Mouse (Mus musculus) midbrain, embryonic 11.5 days (tissue): ENCODE data around the gene 4930402F06Rik. TPM values are rescaled to one million over a fixed set of nuclear protein-coding genes. Genes with fewer than 3 reads are reported as not detected.
A peak's percentile ranks its signal among the peaks of the same experiment; 100 is the strongest.

Experiments
- ATAC-seq: fragments of 200-750 bp; cut with Nextera tagmentation; 2 replicates; pipeline ENCODE4 v1.8.0; 2017; ENCODE audit warnings: moderate TSS enrichment, moderate library complexity; ENCODE audit not compliant: low FRiP score
- DNase-seq: peaks from one replicate; pipeline ENCODE4 v3.0.0; 2015; ENCODE audit warnings: low spot score; ENCODE audit errors: missing footprints
- H3K27ac ChIP-seq: fragments of 300-500 bp; sonication (generic); 2 replicates; pipeline ENCODE4 v1.5.1; 2014; ENCODE audit warnings: low read depth, low read length
- H3K27me3 ChIP-seq: fragments of 300-500 bp; sonication (generic); 2 replicates; pipeline ENCODE4 v1.6.1; 2014; ENCODE audit warnings: mild to moderate bottlenecking, low read length, moderate library complexity, mixed read lengths; ENCODE audit not compliant: control insufficient read depth, insufficient read depth
- H3K36me3 ChIP-seq: fragments of 300-500 bp; sonication (generic); 2 replicates; pipeline ENCODE4 v1.6.1; 2014; ENCODE audit warnings: mild to moderate bottlenecking, low read length, moderate library complexity, mixed read lengths; ENCODE audit not compliant: control insufficient read depth, insufficient read depth
- H3K4me1 ChIP-seq: fragments of 300-500 bp; sonication (generic); 2 replicates; pipeline ENCODE4 v1.6.1; 2014; ENCODE audit warnings: low read length; ENCODE audit not compliant: control insufficient read depth, insufficient read depth
- H3K4me2 ChIP-seq: fragments of 300-500 bp; sonication (generic); 2 replicates; pipeline ENCODE4 v1.6.1; 2014; ENCODE audit warnings: mild to moderate bottlenecking, moderate library complexity
- H3K4me3 ChIP-seq: fragments of 300-500 bp; sonication (generic); 2 replicates; pipeline ENCODE4 v1.5.1; 2014; ENCODE audit warnings: low read depth, low read length
- H3K9ac ChIP-seq: fragments of 300-500 bp; sonication (generic); 2 replicates; pipeline ENCODE4 v1.6.1; 2014; ENCODE audit warnings: low read length
- H3K9me3 ChIP-seq: fragments of 300-500 bp; sonication (generic); 2 replicates; pipeline ENCODE4 v1.6.1; 2016; ENCODE audit warnings: low read length; ENCODE audit not compliant: control insufficient read depth
- WGBS: fragments of 180-500 bp; shearing (Covaris S2); extraction: QIAGEN DNeasy Blood & Tissue Kit; methylation state at CpG from one replicate; pipeline ENCODE4 v1.1.7; 2014; 5-methylcytosine and 5-hydroxymethylcytosine counted together
- polyA plus RNA-seq: library from polyadenylated mRNA; unstranded; fragments of >200 nt; fragmentation: Nextera tagmentation; extraction: Ambion mirVana; gene quantifications from 2 replicates; pipeline ENCODE4 v1.2.1, GENCODE M21; 2014

4930402F06Rik gene
- polyA plus RNA-seq, 1 experiment from 2014 or later: not detected

- H3K9ac ChIP-seq: peak overlapping the region; percentile 60
- 51% methylated on average over 10 of the region's 10 CpGs for WGBS
- no peak for ATAC-seq
Measured at GRCm38 (mm10) chr2:35337419-35337818, 59.6 kb downstream of the 4930402F06Rik start.

GRCm38 (mm10) chr2:35336388-35337280, 60.3 kb downstream of the 4930402F06Rik start, which contains the start of gene Stom:
Gene Stom (minus strand): TSS chr2:35336976.
- Histone ChIP-seq H3K4me3 (peak within 1 kb of the TSS; percentile 65), H3K9me3 (no peaks in the 10 kb centered on the region), H3K36me3 (no peaks in the 10 kb centered on the region), H3K9ac (peak within 1 kb of the TSS; percentile 78), H3K4me1 (peaks cover 13% of the 10 kb centered on the region), H3K4me2 (peak within 1 kb of the TSS; percentile 99), H3K27ac (no peak within 1 kb of the TSS), H3K27me3 (no peaks in the 10 kb centered on the region)
- DNase-seq: peak; percentile 100
- ATAC-seq: peak; percentile 100
- 0% methylated on average over 45 of the region's 45 CpGs for WGBS

More at GRCm38 (mm10) chr2:35337419-35337818, 59.6 kb downstream of the 4930402F06Rik start:
- H3K27me3 ChIP-seq: no peaks in the 10 kb centered on the region
- H3K4me2 ChIP-seq: peak overlapping the region; percentile 99
- no peaks in the 10 kb centered on the region for H3K36me3 ChIP-seq
- peaks cover 13% of the 10 kb centered on the region for H3K4me1 ChIP-seq
- no peak overlapping the region for H3K27ac ChIP-seq
- H3K9me3 ChIP-seq: no peaks in the 10 kb centered on the region
- DNase-seq: no peak
- peak overlapping the region; percentile 65 for H3K4me3 ChIP-seq

DNA sequence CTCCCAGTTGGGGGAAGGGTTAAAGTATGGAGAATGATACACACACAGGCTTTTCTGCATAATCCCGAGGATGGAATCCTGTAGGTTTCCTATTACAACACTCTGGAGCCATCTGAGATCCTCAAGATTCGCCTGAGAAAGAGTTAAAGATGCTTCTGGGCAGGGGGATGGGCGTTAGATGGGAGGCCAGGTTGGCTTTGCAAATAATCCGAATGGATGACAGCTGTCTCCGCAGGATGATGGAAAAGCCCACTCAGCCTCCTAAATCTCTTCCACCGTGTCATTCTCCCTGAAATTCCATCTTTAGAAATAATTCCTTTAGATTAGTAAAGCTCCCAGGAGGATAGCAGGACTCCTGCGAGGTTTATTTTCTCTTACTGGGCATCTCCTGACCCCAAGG, 61.4 kb downstream of the 4930402F06Rik start:
- H3K36me3 ChIP-seq: no peaks in the 10 kb centered on the region
- no peak for ATAC-seq
- DNase-seq: peak; percentile 86
- 6% methylated on average over 7 of the region's 7 CpGs for WGBS
- no peak overlapping the region for H3K4me3 ChIP-seq
- H3K4me2 ChIP-seq: peak overlapping the region; percentile 99; the same call in 1 of the 2 replicates
- no peak overlapping the region for H3K27ac ChIP-seq
- H3K9me3 ChIP-seq: no peaks in the 10 kb centered on the region
- peaks cover 13% of the 10 kb centered on the region for H3K4me1 ChIP-seq
- H3K27me3 ChIP-seq: no peaks in the 10 kb centered on the region
- H3K9ac ChIP-seq: no peak overlapping the region; the same call in 1 of the 2 replicates

- no peak for ATAC-seq
- Histone ChIP-seq H3K4me1 (peaks cover 13% of the 10 kb centered on the region), H3K9me3 (no peaks in the 10 kb centered on the region), H3K9ac (no peak overlapping the region), H3K4me3 (no peak overlapping the region), H3K4me2 (no peak overlapping the region), H3K36me3 (no peaks in the 10 kb centered on the region), H3K27me3 (no peaks in the 10 kb centered on the region), H3K27ac (no peak overlapping the region)
- DNase-seq: no peak
Measured at GRCm38 (mm10) chr2:35333670-35334069, 63.3 kb downstream of the 4930402F06Rik start.

GRCm38 (mm10) chr2:35331205-35331604, 65.8 kb downstream of the 4930402F06Rik start:
- no peaks in the 10 kb centered on the region for H3K9me3 ChIP-seq
- peaks cover 8% of the 10 kb centered on the region for H3K4me1 ChIP-seq
- H3K27me3 ChIP-seq: no peaks in the 10 kb centered on the region
- 70% methylated on average over 2 of the region's 2 CpGs for WGBS
- no peak overlapping the region for H3K4me3 ChIP-seq
- no peak for DNase-seq
- no peak for ATAC-seq
- H3K9ac ChIP-seq: no peak overlapping the region
- no peak overlapping the region for H3K4me2 ChIP-seq
- no peak overlapping the region for H3K27ac ChIP-seq
- H3K36me3 ChIP-seq: no peaks in the 10 kb centered on the region

GRCm38 (mm10) chr2:35329061-35329460, 67.9 kb downstream of the 4930402F06Rik start:
- Histone ChIP-seq H3K27ac (no peak overlapping the region), H3K9me3 (no peaks in the 10 kb centered on the region), H3K4me1 (no peaks in the 10 kb centered on the region), H3K9ac (no peak overlapping the region), H3K27me3 (no peaks in the 10 kb centered on the region), H3K4me3 (no peak overlapping the region), H3K4me2 (no peak overlapping the region), H3K36me3 (no peaks in the 10 kb centered on the region)
- ATAC-seq (no peak), DNase-seq (no peak)
- WGBS: 88% methylated on average over 2 of the region's 2 CpGs

DNA sequence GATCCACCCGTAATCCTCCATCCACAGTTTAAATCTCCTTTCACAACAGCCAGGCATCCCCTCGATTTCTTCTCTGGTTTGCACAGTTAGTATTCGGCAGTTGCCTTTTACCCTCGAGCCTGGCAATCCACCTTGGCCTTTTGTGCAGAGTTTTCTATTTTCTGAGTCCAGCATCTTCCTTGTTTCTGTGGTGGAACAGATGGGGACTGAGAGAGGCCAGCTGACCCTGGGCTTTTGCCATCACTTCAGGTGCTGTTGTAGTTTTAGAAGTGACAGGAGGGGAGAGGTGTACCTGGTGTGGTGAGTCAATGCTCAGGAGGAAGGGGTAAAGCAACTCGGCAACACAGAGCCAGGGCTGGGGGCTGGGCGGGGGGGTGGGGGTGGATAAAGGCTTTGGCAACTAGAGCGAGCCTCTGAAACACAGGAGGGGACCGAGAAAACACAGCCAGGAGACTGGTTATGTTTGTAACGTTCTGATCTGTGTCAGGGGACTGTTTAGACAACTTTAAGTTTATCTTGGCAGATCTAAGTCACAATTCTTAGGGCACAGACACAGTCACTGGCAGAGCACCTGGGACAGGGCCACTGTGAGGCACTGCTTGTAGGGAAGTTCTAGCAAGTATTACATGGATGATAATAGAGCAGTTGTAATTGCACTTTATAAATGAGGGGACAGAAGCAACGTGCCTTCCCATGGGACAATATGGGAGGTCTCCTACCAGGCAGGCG, 68.7 kb downstream of the 4930402F06Rik start:
- Histone ChIP-seq H3K9ac (no peak overlapping the region), H3K27me3 (no peaks in the 10 kb centered on the region; the same call in 1 of the 2 replicates), H3K4me2 (no peak overlapping the region), H3K9me3 (no peaks in the 10 kb centered on the region), H3K4me3 (no peak overlapping the region), H3K27ac (no peak overlapping the region), H3K4me1 (no peaks in the 10 kb centered on the region), H3K36me3 (no peaks in the 10 kb centered on the region)
- DNase-seq: no peak
- ATAC-seq: no peak
- 29% methylated on average over 11 of the region's 11 CpGs for WGBS

DNA sequence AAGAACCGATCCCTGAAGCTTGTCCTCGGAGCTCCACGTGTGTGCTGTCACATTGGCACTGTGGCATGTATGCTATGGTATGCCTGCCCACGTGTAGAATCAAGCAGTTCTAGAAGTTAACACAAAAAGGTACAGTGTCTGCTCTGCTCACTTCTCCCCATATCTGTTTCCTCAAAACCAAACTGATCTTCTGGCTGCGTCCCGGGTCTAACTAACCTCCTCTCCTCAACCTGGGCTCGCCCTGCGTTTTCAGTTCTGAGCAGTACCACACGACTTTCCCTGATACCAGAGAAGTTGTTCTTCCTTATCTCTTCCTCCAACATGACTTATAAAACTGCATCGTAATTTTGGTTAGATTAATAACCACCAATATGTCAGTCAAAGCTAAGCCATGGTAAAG, 69.4 kb downstream of the 4930402F06Rik start:
- Histone ChIP-seq H3K27ac (no peak overlapping the region), H3K4me3 (no peak overlapping the region), H3K4me2 (no peak overlapping the region), H3K36me3 (no peaks in the 10 kb centered on the region), H3K9ac (no peak overlapping the region), H3K4me1 (no peaks in the 10 kb centered on the region), H3K27me3 (no peaks in the 10 kb centered on the region; the same call in 1 of the 2 replicates), H3K9me3 (no peaks in the 10 kb centered on the region)
- no peak for ATAC-seq
- no peak for DNase-seq
- 61% methylated on average over 10 of the region's 10 CpGs for WGBS

DNA sequence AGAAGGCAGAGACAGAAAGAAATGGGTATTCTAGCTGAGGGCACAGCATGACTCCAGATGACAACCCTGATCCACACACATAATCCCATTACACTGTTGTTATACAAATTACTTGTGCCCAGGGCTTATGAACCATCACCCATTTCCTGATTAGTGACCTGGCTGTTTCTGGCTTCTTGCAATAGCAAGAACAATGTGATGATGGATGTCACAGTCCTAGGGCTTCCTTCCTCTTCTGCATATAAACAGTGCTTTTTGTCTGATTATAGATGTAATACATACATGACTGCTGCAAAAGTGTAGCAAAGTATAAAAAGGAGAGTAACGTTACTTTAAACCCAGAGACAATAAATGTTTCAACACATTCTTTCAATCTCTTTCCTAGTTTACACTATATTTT, 70.0 kb downstream of the 4930402F06Rik start:
- WGBS: 70% methylated on average over 1 of the region's 1 CpGs

More for the DNA sequence above, 70.0 kb downstream of the 4930402F06Rik start:
- no peak for ATAC-seq
- no peaks in the 10 kb centered on the region for H3K36me3 ChIP-seq
- H3K9ac ChIP-seq: no peak overlapping the region
- H3K27me3 ChIP-seq: no peaks in the 10 kb centered on the region; the same call in 1 of the 2 replicates
- no peaks in the 10 kb centered on the region for H3K9me3 ChIP-seq
- no peak overlapping the region for H3K4me2 ChIP-seq
- H3K4me1 ChIP-seq: no peaks in the 10 kb centered on the region
- no peak for DNase-seq
- no peak overlapping the region for H3K4me3 ChIP-seq
- H3K27ac ChIP-seq: no peak overlapping the region
